Mouse (Mus musculus) intestine, embryonic 15.5 days (tissue): ENCODE results near the gene Dcaf1. TPM values are rescaled to one million over a fixed set of nuclear protein-coding genes. Genes with fewer than 3 reads are reported as not detected.

Experiments
- ATAC-seq: fragments of 200-750 bp; cut with Nextera tagmentation; 2 replicates; pipeline ENCODE4 v1.8.0; 2017; ENCODE audit warnings: moderate TSS enrichment, moderate library complexity
- H3K27ac ChIP-seq: fragments of 300-500 bp; sonication (generic); 2 replicates; pipeline ENCODE4 v1.5.1; 2015; ENCODE audit warnings: mild to moderate bottlenecking, inconsistent platforms
- H3K27me3 ChIP-seq: fragments of 300-500 bp; sonication (generic); replicated peaks from 2 replicates; pipeline ENCODE4 v1.6.1; 2015; ENCODE audit warnings: inconsistent platforms
- H3K36me3 ChIP-seq: fragments of 300-500 bp; sonication (generic); 2 replicates; pipeline ENCODE4 v1.6.1; 2015; ENCODE audit warnings: inconsistent platforms
- H3K4me1 ChIP-seq: fragments of 300-500 bp; sonication (generic); replicated peaks from 2 replicates; pipeline ENCODE4 v1.6.1; 2015; ENCODE audit warnings: inconsistent platforms
- H3K4me2 ChIP-seq: fragments of 300-500 bp; sonication (generic); replicated peaks from 2 replicates; pipeline ENCODE4 v1.6.1; 2015; ENCODE audit warnings: mild to moderate bottlenecking, inconsistent platforms
- H3K4me3 ChIP-seq: fragments of 300-500 bp; sonication (generic); replicated peaks from 2 replicates; pipeline ENCODE4 v1.5.1; 2015; ENCODE audit warnings: inconsistent platforms
- H3K9ac ChIP-seq: fragments of 300-500 bp; sonication (generic); 2 replicates; pipeline ENCODE4 v1.6.1; 2015; ENCODE audit warnings: inconsistent platforms
- H3K9me3 ChIP-seq: fragments of 300-500 bp; sonication (generic); 2 replicates; pipeline ENCODE4 v1.6.1; 2016; ENCODE audit warnings: inconsistent platforms
- WGBS: fragments of 180-500 bp; shearing (Covaris S2); methylation state at CpG from one replicate; pipeline ENCODE4 v1.1.7; 2015; 5-methylcytosine and 5-hydroxymethylcytosine counted together
- polyA plus RNA-seq: library from polyadenylated mRNA; unstranded; fragments of >200 nt; fragmentation: Nextera tagmentation; extraction: Ambion mirVana; gene quantifications from 2 replicates; pipeline ENCODE4 v1.2.1, GENCODE M21; 2015

Dcaf1 gene
- 19.6 and 20.4 TPM in 2 replicates for polyA plus RNA-seq

DNA sequence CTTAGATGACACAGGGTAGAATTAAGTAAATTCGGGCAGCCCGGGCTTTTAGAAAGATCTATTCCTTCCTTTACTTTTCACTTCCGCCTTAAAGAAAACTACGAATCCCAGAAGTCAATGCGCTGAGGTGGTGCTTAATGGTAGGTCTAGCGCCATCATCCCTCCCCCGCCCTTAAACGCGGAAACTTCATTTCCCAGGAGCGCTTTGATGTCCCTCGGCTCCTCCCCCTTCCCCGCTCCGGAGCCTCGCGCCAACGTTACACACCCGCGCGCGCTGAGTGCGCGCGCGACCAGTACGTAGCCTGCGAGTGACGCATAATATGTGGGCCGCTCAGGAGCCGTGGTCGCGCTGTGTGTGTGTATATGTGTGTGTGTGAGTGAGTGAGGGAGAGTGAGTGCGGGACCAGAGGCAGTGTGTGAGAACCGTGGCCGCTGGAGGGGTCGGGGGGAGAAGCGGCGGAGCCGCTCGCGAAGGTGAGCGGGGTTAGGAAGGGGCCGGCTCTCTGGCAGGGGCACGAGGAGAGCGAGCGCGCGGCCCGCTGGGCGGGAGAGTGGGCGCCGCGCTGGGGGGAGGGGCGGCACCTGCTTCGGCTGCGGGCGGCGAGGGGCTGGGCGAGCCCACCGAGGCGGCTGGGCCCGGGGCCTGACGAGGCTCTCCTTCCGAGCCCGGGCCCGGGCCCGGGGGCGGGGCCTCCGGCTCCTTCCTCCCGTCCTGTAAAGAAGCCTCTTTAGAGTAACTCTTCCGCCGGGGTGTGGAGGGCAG lies at the start of gene Dcaf1:
Gene Dcaf1 (plus strand): TSS at position 257 of the 763 bp plus-strand sequence.
- Histone ChIP-seq H3K9me3 (no peaks in the 10 kb centered on the region), H3K4me3 (peak within 1 kb of the TSS; percentile 99), H3K27me3 (no peaks in the 10 kb centered on the region), H3K4me1 (no peaks in the 10 kb centered on the region), H3K36me3 (no peaks in the 10 kb centered on the region), H3K4me2 (peak within 1 kb of the TSS; percentile 69), H3K9ac (peak within 1 kb of the TSS; percentile 93), H3K27ac (peak within 1 kb of the TSS; percentile 96)
- WGBS: under 1% methylated on average over 53 of the region's 71 CpGs
- ATAC-seq: peak; percentile 97

DNA sequence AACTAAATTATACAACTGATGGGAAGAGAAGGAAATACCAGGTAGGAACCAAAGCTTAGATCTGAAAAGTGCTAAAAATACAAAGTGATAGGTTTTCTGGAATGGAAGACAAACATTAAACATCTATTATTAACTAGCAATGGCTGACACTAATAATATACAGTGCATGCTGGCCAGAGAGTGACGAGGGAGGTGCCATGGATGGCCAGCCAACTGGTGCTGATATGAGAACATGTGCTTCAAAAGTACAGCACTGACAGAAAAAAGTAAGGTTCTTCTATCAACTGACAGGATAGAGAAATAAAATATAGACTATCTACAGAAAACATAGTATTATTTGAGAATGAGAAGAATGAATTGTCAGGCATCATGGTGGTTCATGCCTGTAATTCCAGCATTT lies 45.6 kb upstream of the Dcaf1 start:
- no peak overlapping the region for H3K9ac ChIP-seq
- H3K4me1 ChIP-seq: no peaks in the 10 kb centered on the region; the same call in 1 of the 2 replicates
- no peak for ATAC-seq
- H3K36me3 ChIP-seq: no peaks in the 10 kb centered on the region
- H3K4me3 ChIP-seq: no peak overlapping the region
- H3K27me3 ChIP-seq: no peaks in the 10 kb centered on the region
- WGBS: 85% methylated on average over 1 of the region's 1 CpGs
- H3K27ac ChIP-seq: no peak overlapping the region
- no peak overlapping the region for H3K4me2 ChIP-seq
- H3K9me3 ChIP-seq: no peaks in the 10 kb centered on the region

- Histone ChIP-seq H3K4me2 (no peak overlapping the region), H3K27ac (no peak overlapping the region)
- WGBS: 79% methylated on average over 3 of the region's 3 CpGs
Observed at GRCm38 (mm10) chr9:106777423-106777822, 44.3 kb upstream of the Dcaf1 start.

GRCm38 (mm10) chr9:106778319-106778718 lies 43.4 kb upstream of the Dcaf1 start:
- H3K9me3 ChIP-seq: no peaks in the 10 kb centered on the region
- no peaks in the 10 kb centered on the region for H3K4me1 ChIP-seq
- no peak for ATAC-seq
- WGBS: 78% methylated on average over 4 of the region's 4 CpGs
- H3K4me3 ChIP-seq: no peak overlapping the region
- no peak overlapping the region for H3K9ac ChIP-seq
- H3K27me3 ChIP-seq: no peaks in the 10 kb centered on the region
- no peak overlapping the region for H3K4me2 ChIP-seq
- no peaks in the 10 kb centered on the region for H3K36me3 ChIP-seq
- H3K27ac ChIP-seq: no peak overlapping the region

More at GRCm38 (mm10) chr9:106777423-106777822, 44.3 kb upstream of the Dcaf1 start:
- no peak for ATAC-seq
- Histone ChIP-seq H3K27me3 (no peaks in the 10 kb centered on the region), H3K4me1 (no peaks in the 10 kb centered on the region), H3K9ac (no peak overlapping the region), H3K4me3 (no peak overlapping the region), H3K36me3 (no peaks in the 10 kb centered on the region), H3K9me3 (no peaks in the 10 kb centered on the region)

- 87% methylated on average over 3 of the region's 3 CpGs for WGBS
- Histone ChIP-seq H3K4me3 (no peak overlapping the region), H3K27ac (no peak overlapping the region), H3K4me1 (0 out of 2 replicates have a peak, but pooled peaks cover under 1% of the 10 kb centered on the region), H3K9ac (no peak overlapping the region), H3K9me3 (no peaks in the 10 kb centered on the region), H3K36me3 (no peaks in the 10 kb centered on the region), H3K4me2 (no peak overlapping the region), H3K27me3 (no peaks in the 10 kb centered on the region)
- ATAC-seq: no peak
Observed at GRCm38 (mm10) chr9:106780086-106780485, 41.6 kb upstream of the Dcaf1 start.

GRCm38 (mm10) chr9:106783554-106783953 lies 38.1 kb upstream of the Dcaf1 start:
- H3K4me2 ChIP-seq: no peak overlapping the region
- H3K4me3 ChIP-seq: no peak overlapping the region
- H3K9me3 ChIP-seq: no peaks in the 10 kb centered on the region
- no peak overlapping the region for H3K27ac ChIP-seq
- no peaks in the 10 kb centered on the region for H3K27me3 ChIP-seq
- H3K36me3 ChIP-seq: no peaks in the 10 kb centered on the region
- H3K9ac ChIP-seq: no peak overlapping the region
- peaks cover 7% of the 10 kb centered on the region for H3K4me1 ChIP-seq
- 92% methylated on average over 2 of the region's 2 CpGs for WGBS
- no peak for ATAC-seq

- Histone ChIP-seq H3K9ac (no peak overlapping the region), H3K9me3 (no peaks in the 10 kb centered on the region), H3K36me3 (no peaks in the 10 kb centered on the region), H3K27me3 (no peaks in the 10 kb centered on the region), H3K4me2 (no peak overlapping the region), H3K27ac (no peak overlapping the region), H3K4me3 (no peak overlapping the region), H3K4me1 (peaks cover 7% of the 10 kb centered on the region)
- WGBS: 56% methylated on average over 3 of the region's 3 CpGs
- no peak for ATAC-seq
Observed at GRCm38 (mm10) chr9:106785206-106785605, 36.5 kb upstream of the Dcaf1 start.

DNA sequence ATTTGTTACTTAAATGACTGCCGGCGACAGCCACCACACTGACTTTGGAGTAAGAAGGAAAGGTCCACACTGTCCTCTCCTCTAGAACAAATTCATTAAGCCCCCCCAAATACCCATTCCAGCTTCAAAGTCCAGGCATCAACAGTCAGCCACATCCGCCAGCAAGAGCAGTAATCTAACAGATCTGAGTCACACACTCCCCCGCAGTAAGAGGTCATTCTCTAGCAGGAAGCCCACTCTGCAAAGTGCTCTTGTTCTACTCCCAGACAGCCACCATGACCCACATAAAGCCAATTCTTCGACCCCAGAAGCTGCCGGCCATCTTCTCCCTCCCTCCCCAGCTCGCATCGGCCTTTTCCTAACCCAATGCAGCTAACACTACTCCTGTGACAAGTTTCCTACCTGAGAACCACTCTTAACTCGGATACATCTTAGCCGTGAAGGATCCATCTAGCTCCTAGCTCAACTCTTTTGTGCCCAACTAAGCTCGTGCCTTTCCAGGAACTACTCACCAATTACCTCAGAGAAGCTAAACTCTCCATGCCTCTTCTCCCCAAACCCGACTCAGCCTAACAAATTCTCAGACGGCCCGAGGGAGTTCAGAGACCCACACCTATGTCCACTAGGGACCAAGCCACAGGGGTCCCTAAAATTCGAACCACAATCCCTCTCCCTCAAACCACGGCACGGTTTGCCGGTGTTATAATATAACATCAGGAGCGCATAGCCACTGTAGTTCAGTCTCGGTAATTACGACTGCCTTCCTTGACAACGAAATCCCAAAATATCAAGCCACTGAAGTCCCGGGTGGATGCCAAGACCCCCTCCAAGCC lies 33.5 kb upstream of the Dcaf1 start:
- Histone ChIP-seq H3K27me3 (no peaks in the 10 kb centered on the region), H3K27ac (peak overlapping the region; percentile 92), H3K4me3 (peak overlapping the region; percentile 96), H3K9me3 (no peaks in the 10 kb centered on the region), H3K4me1 (peaks cover 7% of the 10 kb centered on the region), H3K9ac (peak overlapping the region; percentile 100), H3K36me3 (no peaks in the 10 kb centered on the region), H3K4me2 (peak overlapping the region; percentile 65)
- ATAC-seq: peak; percentile 1; the same call in 1 of the 2 replicates
- 7% methylated on average over 23 of the region's 23 CpGs for whole genome bisulfite sequencing

GRCm38 (mm10) chr9:106788812-106789321 lies 32.8 kb upstream of the Dcaf1 start, which contains the start of gene Rad54l2:
Gene Rad54l2 (minus strand): TSS chr9:106789194.
- H3K4me1 ChIP-seq: peaks cover 7% of the 10 kb centered on the region
- H3K4me3 ChIP-seq: peak within 1 kb of the TSS; percentile 96
- peak within 1 kb of the TSS; percentile 92 for H3K27ac ChIP-seq
- H3K36me3 ChIP-seq: no peaks in the 10 kb centered on the region
- peak; percentile 92 for ATAC-seq
- H3K27me3 ChIP-seq: no peaks in the 10 kb centered on the region
- no peaks in the 10 kb centered on the region for H3K9me3 ChIP-seq
- H3K4me2 ChIP-seq: peak within 1 kb of the TSS; percentile 65
- WGBS: under 1% methylated on average over 49 of the region's 49 CpGs
- peak within 1 kb of the TSS; percentile 100 for H3K9ac ChIP-seq

GRCm38 (mm10) chr9:106789363-106789762 lies 32.3 kb upstream of the Dcaf1 start:
- peak; percentile 5; the same call in 1 of the 2 replicates for ATAC-seq
- no peak overlapping the region for H3K27ac ChIP-seq

DNA sequence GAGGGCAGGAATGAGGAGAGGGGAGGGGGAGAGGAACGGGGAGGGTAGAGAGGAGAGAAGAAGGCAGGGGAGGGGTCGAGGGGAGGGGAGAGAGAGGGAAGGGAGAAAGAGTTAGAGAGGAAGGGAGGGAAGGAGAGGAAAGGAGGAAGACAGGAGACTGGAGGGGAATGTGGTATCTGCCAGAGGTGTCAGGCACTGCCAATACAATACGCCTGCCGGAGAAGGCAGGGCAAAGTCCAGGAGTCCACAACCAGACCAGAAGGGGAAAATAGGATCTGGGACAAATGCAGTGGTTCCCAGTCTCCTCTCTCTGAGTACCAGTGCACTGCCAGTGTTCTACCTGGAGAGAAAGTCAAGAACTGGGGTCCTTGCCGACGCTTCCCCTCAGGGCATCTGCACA lies 30.8 kb upstream of the Dcaf1 start:
- no peak overlapping the region for H3K9ac ChIP-seq
- no peak overlapping the region for H3K4me3 ChIP-seq
- H3K36me3 ChIP-seq: no peaks in the 10 kb centered on the region
- no peak overlapping the region for H3K27ac ChIP-seq
- 0 out of 2 replicates have a peak overlapping the region, but pooled peaks have one; percentile 2 for H3K4me2 ChIP-seq
- ATAC-seq: peak; percentile 68; the same call in 1 of the 2 replicates
- 57% methylated on average over 6 of the region's 6 CpGs for WGBS
- peaks cover 4% of the 10 kb centered on the region for H3K4me1 ChIP-seq
- no peaks in the 10 kb centered on the region for H3K27me3 ChIP-seq
- no peaks in the 10 kb centered on the region for H3K9me3 ChIP-seq

More at GRCm38 (mm10) chr9:106789363-106789762, 32.3 kb upstream of the Dcaf1 start:
- H3K4me2 ChIP-seq: peak overlapping the region; percentile 65
- H3K9ac ChIP-seq: peak overlapping the region; percentile 100
- no peaks in the 10 kb centered on the region for H3K9me3 ChIP-seq
- H3K4me1 ChIP-seq: peaks cover 7% of the 10 kb centered on the region
- H3K36me3 ChIP-seq: no peaks in the 10 kb centered on the region
- no peaks in the 10 kb centered on the region for H3K27me3 ChIP-seq
- H3K4me3 ChIP-seq: peak overlapping the region; percentile 96
- 12% methylated on average over 10 of the region's 10 CpGs for WGBS

- Histone ChIP-seq H3K4me3 (no peak overlapping the region), H3K36me3 (no peaks in the 10 kb centered on the region), H3K9me3 (0 out of 2 replicates have a peak, but pooled peaks cover 4% of the 10 kb centered on the region), H3K27ac (no peak overlapping the region), H3K9ac (no peak overlapping the region), H3K4me1 (no peaks in the 10 kb centered on the region), H3K27me3 (no peaks in the 10 kb centered on the region), H3K4me2 (no peak overlapping the region)
- no peak for ATAC-seq
- WGBS: 83% methylated on average over 4 of the region's 4 CpGs
Observed at GRCm38 (mm10) chr9:106806503-106806902, 15.2 kb upstream of the Dcaf1 start.
